Mouse (Mus musculus): ENCODE results near the gene Cldn10. TPM values are rescaled to one million over a fixed set of nuclear protein-coding genes. Genes with fewer than 3 reads are reported as not detected.
A peak's percentile ranks its signal among the peaks of the same experiment; 100 is the strongest.

Gene Cldn10
- polyA plus RNA-seq, 1 experiment from 2014 or later: 59.2 TPM

DNA sequence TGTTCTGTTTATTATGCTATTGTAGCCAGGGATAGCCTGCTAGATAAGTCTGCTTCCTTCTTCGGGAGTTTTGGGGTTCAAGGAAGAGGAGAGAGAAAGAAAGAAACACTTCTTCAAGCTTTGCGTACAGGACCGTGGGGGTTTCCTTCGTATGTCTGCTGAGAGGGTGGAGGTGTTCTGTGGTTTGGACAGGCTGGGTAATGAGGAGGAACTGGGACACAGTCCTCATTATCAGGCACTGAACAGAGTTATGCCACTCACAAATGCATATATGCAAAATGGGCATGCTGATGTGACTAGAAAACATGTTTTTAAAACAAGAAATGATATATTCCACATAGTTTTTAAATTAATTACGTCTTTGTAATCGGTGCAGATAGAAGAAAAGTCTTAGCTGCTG, 68.9 kb downstream of the Cldn10 start:
- Histone ChIP-seq H3K27me3 (replicated peaks; ENCODE audit: insufficient read depth, low read length) (no peaks in the 10 kb centered on the region), H3K4me1 (ENCODE audit: insufficient read depth, low read depth, low read length) (peaks cover 6% of the 10 kb centered on the region; the same call in 1 of the 2 replicates), H3K4me2 (replicated peaks; ENCODE audit: low read depth, low read length) (peak overlapping the region; percentile 15; the same call in 1 of the 2 replicates), H3K36me3 (ENCODE audit: insufficient read depth, low read length) (no peaks in the 10 kb centered on the region), H3K9me3 (ENCODE audit: low read length) (no peaks in the 10 kb centered on the region), H3K9ac (replicated peaks; ENCODE audit: low read depth) (no peak overlapping the region), H3K27ac (ENCODE audit: low read length) (no peak overlapping the region), H3K4me3 (ENCODE audit: low read depth, low read length) (no peak overlapping the region)
- ATAC-seq: no peak
- no peak for DNase-seq (ENCODE audit: low spot score)
- TF ChIP-seq EP300 (IDR thresholded peaks at IDR 0.05): no peak
- no peak for TF ChIP-seq CTCF (IDR thresholded peaks at IDR 0.05)
- 59% methylated on average over 6 of the region's 6 CpGs for WGBS

- H3K27me3 ChIP-seq (replicated peaks; ENCODE audit: insufficient read depth, low read length): no peaks in the 10 kb centered on the region
- no peaks in the 10 kb centered on the region for H3K4me1 ChIP-seq (ENCODE audit: insufficient read depth, low read depth, low read length)
- TF ChIP-seq CTCF (IDR thresholded peaks at IDR 0.05) (no peak), EP300 (IDR thresholded peaks at IDR 0.05) (no peak)
- H3K9me3 ChIP-seq (ENCODE audit: low read length): no peaks in the 10 kb centered on the region
- 58% methylated on average over 6 of the region's 6 CpGs for WGBS
- 0 out of 2 replicates have a peak overlapping the region, but pooled peaks have one; percentile 2 for H3K27ac ChIP-seq (ENCODE audit: low read length)
- no peak overlapping the region for H3K4me3 ChIP-seq (ENCODE audit: low read depth, low read length)
- H3K4me2 ChIP-seq (replicated peaks; ENCODE audit: low read depth, low read length): no peak overlapping the region
- DNase-seq (ENCODE audit: low spot score): no peak
- H3K9ac ChIP-seq (replicated peaks; ENCODE audit: low read depth): no peak overlapping the region
- no peaks in the 10 kb centered on the region for H3K36me3 ChIP-seq (ENCODE audit: insufficient read depth, low read length)
- no peak for ATAC-seq
These were observed 70.6 kb downstream of the Cldn10 start for GRCm38 (mm10) chr14:118858318-118858717.

DNA sequence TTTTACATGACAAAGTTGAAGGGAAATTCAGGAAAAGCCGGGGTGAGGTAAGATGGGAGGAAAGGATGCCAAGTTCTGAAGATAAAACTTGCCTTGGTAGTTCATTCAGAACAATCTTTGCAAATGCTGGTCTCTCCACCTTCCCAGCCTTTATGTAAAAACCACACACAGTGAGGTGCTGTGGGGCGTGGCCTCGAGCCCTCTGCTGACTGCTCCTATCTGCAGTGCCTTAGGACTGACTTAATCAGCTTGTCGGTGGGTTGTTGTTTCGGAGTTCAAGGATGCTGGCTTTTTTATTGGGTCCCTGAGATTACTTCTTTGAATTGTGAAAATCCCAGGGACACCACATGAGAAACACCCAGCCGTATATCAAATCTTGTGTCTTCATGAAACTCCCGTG, 74.5 kb downstream of the Cldn10 start:
- ATAC-seq: no peak
- no peak overlapping the region for H3K4me3 ChIP-seq (ENCODE audit: low read depth, low read length)
- no peaks in the 10 kb centered on the region for H3K4me1 ChIP-seq (ENCODE audit: insufficient read depth, low read depth, low read length)
- H3K9ac ChIP-seq (replicated peaks; ENCODE audit: low read depth): no peak overlapping the region
- 50% methylated on average over 7 of the region's 7 CpGs for WGBS
- no peak overlapping the region for H3K27ac ChIP-seq (ENCODE audit: low read length)
- TF ChIP-seq CTCF (IDR thresholded peaks at IDR 0.05) (no peak), EP300 (IDR thresholded peaks at IDR 0.05) (no peak)
- DNase-seq (ENCODE audit: low spot score): no peak
- H3K9me3 ChIP-seq (ENCODE audit: low read length): no peaks in the 10 kb centered on the region
- no peaks in the 10 kb centered on the region for H3K27me3 ChIP-seq (replicated peaks; ENCODE audit: insufficient read depth, low read length)
- no peak overlapping the region for H3K4me2 ChIP-seq (replicated peaks; ENCODE audit: low read depth, low read length)
- H3K36me3 ChIP-seq (ENCODE audit: insufficient read depth, low read length): no peaks in the 10 kb centered on the region

DNA sequence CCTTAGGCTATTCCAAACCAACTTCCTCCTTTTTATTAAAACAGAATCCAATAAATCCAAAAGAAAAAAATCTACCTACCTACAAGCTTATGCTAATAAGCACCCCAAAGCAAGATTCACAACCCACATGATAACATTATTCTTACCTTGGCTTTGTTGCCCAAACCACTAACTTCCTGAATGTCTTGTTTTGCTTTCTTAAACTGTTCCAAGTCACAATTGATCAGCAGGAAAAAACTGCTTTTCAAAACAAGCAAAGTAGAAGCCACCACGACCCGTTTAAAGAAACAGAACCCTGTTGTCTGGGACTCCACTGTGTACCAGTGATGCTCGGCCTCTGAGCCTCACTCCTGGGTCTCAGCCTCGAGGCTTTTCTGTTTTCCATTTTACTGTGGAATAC, 77.2 kb downstream of the Cldn10 start:
- Histone ChIP-seq H3K27me3 (replicated peaks; ENCODE audit: insufficient read depth, low read length) (no peaks in the 10 kb centered on the region), H3K36me3 (ENCODE audit: insufficient read depth, low read length) (no peaks in the 10 kb centered on the region), H3K27ac (ENCODE audit: low read length) (no peak overlapping the region), H3K4me3 (ENCODE audit: low read depth, low read length) (no peak overlapping the region), H3K4me2 (replicated peaks; ENCODE audit: low read depth, low read length) (no peak overlapping the region), H3K9me3 (ENCODE audit: low read length) (no peaks in the 10 kb centered on the region), H3K9ac (replicated peaks; ENCODE audit: low read depth) (no peak overlapping the region), H3K4me1 (ENCODE audit: insufficient read depth, low read depth, low read length) (no peaks in the 10 kb centered on the region)
- no peak for DNase-seq (ENCODE audit: low spot score)
- 50% methylated on average over 4 of the region's 4 CpGs for WGBS
- TF ChIP-seq CTCF (IDR thresholded peaks at IDR 0.05) (no peak), EP300 (IDR thresholded peaks at IDR 0.05) (no peak)
- no peak for ATAC-seq

- Histone ChIP-seq H3K27ac (ENCODE audit: low read length) (no peak overlapping the region), H3K4me1 (ENCODE audit: insufficient read depth, low read depth, low read length) (no peaks in the 10 kb centered on the region), H3K9me3 (ENCODE audit: low read length) (no peaks in the 10 kb centered on the region), H3K4me2 (replicated peaks; ENCODE audit: low read depth, low read length) (no peak overlapping the region), H3K36me3 (ENCODE audit: insufficient read depth, low read length) (no peaks in the 10 kb centered on the region), H3K27me3 (replicated peaks; ENCODE audit: insufficient read depth, low read length) (no peaks in the 10 kb centered on the region), H3K4me3 (ENCODE audit: low read depth, low read length) (no peak overlapping the region), H3K9ac (replicated peaks; ENCODE audit: low read depth) (no peak overlapping the region)
- 56% methylated on average over 10 of the region's 10 CpGs for WGBS
- no peak for DNase-seq (ENCODE audit: low spot score)
- TF ChIP-seq EP300 (IDR thresholded peaks at IDR 0.05) (no peak), CTCF (IDR thresholded peaks at IDR 0.05) (no peak)
- ATAC-seq: no peak
These were observed 78.5 kb downstream of the Cldn10 start for GRCm38 (mm10) chr14:118866014-118866811.

DNA sequence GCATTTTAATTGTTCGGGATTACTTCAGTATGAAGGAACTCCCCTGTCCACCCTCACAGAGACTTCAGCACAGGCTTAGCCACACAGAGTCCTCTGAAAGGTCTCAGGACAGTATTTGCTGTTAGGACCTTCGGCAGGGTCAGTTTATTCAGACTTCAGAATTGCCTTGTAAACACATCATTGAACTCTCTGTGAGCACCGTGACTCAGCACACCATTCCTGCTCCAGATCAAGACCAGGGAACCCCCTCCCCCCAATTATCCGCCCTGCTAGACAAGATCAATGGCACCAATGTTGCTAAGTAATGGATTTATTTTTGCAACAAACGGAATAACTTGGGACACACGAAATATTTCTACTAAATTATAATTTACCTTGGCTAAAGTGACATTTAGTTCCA, 79.7 kb downstream of the Cldn10 start:
- Histone ChIP-seq H3K9ac (replicated peaks; ENCODE audit: low read depth) (no peak overlapping the region), H3K4me2 (replicated peaks; ENCODE audit: low read depth, low read length) (no peak overlapping the region), H3K27me3 (replicated peaks; ENCODE audit: insufficient read depth, low read length) (no peaks in the 10 kb centered on the region), H3K4me3 (ENCODE audit: low read depth, low read length) (no peak overlapping the region), H3K4me1 (ENCODE audit: insufficient read depth, low read depth, low read length) (no peaks in the 10 kb centered on the region), H3K36me3 (ENCODE audit: insufficient read depth, low read length) (no peaks in the 10 kb centered on the region), H3K9me3 (ENCODE audit: low read length) (no peaks in the 10 kb centered on the region), H3K27ac (ENCODE audit: low read length) (no peak overlapping the region)
- TF ChIP-seq EP300 (IDR thresholded peaks at IDR 0.05) (no peak), CTCF (IDR thresholded peaks at IDR 0.05) (no peak)
- ATAC-seq (no peak), DNase-seq (ENCODE audit: low spot score) (no peak)
- WGBS: 56% methylated on average over 6 of the region's 6 CpGs

Measured in lung, postnatal 0 days (tissue).